Mouse (Mus musculus): ENCODE results near the gene Gm40193. TPM values are rescaled to one million over a fixed set of nuclear protein-coding genes. Genes with fewer than 3 reads are reported as not detected.
"Not testable (repeated sequence)": the region's sequence is repeated elsewhere in the genome, so short reads cannot be mapped to it uniquely, and the experiment has no call there.

Gm40193 gene
- not detected for total RNA-seq (2021)

DNA sequence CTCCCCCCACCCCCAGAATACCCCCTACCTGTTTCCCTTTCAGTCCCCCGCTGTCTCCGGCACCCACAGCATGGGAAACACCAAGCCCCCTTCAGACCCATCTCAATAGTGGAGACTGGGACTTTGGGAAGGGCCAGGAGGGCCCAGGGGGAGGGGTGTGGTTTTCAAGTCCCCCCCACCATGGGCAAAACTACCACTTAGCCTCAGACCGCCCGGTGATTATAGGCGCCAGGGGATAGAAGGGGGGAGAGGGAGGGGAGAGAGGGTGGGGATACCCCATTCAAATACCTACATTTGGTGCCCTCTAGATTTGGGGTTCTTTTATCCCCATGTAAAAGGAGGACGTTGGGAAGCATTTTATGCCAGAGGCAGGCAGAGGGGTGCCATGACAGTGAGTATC is at the start of gene Gm40193:
Gene Gm40193 (minus strand): TSS at position 101 of the 400 bp plus-strand sequence.
- intact Hi-C loops (cut with DNase I) = no loop called here
- no peak for DNase-seq

DNA sequence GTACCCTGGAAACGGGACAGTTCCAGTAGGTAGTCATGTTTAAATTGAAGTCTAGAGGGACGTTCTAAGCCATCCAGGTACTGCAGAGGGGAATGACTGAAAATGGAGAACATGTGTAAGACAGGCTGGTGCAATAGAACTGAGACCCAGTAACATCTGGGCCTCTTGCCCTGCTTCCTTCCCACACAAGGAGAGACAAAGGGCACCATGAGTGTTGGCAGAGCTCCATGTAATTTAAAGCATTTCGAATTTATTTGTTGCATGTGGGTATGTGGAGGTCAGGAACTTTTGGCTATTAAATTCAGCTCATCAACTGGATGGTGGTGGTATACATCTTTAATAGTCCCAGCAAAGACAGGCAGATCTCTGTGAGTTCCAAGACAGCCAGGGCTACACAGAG is 49.5 kb upstream of the Gm40193 start:
- intact Hi-C loops (cut with DNase I) = no loop called here
- DNase-seq = no peak

DNA sequence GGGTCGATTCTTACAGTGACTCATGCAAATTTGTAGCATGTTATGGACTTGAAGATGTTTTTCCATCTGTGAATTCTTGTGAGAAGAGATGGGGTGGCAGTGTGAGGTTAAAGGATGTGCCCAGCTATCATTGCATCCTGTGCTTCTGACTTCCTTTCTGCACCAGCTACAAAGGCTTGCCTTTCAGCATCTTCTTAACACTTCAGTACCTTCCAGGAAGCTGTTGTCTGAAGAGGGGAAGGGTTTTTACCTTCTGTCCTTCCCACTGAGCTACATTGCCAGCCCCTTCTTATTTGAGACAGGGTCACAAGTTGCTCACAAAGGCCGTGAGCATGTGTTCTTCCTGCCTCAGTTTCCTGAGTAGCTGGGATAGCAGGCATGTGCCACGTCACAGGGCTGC is 48.2 kb upstream of the Gm40193 start:
- intact Hi-C loops (cut with DNase I) = no loop called here
- DNase-seq = no peak

DNA sequence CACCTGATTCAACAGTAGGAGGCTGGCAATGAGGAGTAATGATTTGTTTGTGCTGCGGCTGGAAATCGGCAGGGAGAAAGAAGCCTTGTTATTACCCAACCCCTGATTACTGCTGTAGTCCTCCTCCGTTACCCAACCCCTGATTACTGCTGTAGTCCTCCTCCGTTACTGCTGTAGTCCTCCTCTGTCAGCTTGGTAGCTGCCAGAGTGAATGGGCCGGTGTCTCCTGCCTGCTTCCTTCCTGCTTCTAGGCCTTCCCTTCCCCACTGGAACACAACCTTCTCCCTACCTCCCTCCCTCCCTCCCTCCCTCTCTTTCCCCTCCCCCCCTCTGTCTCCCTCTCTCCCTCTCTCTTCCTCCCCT is 47.6 kb upstream of the Gm40193 start:
- DNase-seq = no peak
- intact Hi-C loops (cut with DNase I) = no loop called here

DNA sequence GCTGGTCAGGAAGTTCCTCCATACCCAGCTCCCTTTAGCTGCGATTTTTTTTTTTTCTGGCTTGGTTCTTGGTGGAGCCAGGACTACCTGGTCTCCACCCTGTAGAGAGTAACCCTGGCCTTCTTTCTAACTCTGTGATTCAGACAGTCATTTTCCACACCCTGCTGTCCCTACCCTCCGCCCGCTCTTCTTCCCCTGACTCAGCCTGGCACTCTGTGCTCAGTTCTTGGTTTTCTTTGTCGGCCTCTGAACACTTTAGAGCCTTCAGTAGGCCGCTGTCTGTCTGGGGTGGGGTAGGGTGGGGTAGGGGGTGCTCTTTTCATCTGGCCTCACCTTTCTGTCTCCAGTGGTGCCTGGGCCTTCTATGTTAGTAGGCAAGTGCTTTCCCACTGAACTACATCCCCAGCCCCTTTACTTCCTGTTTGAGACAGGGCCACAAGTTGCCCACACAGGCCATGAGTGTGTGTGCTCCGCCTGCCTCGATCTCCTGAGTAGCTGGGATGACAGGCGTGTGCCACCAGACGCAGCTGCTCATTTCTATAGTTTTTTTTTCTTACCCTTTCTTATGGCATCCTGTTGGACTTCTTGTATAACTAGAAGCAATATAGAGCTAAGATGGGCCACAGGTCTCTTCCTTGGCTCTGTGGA is 47.1 kb upstream of the Gm40193 start:
- intact Hi-C loops (cut with DNase I) = no loop called here
- no peak for DNase-seq

DNA sequence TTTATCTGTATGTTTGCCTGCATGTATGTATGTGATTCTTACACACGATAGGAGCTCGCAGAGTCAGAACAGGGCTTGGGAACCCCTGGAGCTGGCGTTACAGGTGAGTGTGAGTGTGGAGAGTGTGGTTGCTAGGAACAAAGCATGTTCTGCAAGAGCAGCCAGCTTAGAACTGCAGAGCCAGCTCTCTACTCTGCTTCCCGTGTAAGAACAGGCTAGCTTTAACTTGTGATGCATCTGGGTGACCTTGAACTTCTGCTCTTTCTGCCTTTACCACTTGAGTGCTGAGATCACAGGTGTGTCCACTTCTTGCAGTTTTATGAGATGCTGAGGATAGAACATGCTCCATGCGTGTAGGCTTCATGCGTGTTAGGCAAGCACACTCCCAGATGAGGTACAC is 46.2 kb upstream of the Gm40193 start:
- no peak for DNase-seq
- intact Hi-C loops (cut with DNase I) = no loop called here

DNA sequence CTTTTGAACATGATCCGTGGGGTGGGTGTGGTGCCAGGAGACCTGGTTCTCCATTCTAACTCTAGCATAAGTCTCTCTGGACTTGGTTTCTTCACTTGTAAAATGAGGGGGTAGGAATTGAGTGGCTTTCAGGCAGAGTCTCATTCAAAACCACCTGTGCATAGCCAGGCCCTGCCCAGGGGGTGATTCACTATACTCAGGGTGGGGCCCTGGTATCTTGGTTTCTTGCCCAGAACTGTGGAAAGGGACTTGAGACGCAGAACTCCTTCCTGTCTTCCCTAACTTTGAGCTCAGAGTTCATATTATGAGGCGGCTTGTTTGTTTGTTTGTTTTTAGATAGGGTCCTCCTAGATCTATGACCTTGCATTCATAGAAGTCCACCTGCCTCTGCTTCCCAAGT is 44.5 kb upstream of the Gm40193 start:
- intact Hi-C loops (cut with DNase I) = no loop called here
- no peak for DNase-seq

DNA sequence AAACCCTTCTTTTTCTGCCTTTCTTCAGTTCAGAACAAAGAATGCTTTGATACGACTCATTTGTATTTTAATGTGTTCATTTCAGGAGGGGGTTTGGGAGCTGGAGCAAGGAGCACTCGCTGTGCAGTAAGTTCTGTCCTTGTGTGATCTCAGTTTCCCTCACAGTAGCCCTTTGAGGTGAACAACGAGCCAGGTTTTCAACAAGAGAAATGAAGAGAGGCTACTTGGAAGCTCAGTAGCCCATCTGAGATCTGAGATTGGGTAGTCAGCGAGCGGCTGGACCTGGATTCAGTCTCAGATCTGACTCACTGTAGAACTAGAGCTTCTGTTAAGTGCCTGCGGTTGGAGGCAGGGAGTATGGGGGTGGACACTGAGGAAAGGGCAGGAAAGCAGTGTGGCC is 41.1 kb upstream of the Gm40193 start:
- DNase-seq = no peak
- intact Hi-C loops (cut with DNase I) = no loop called here

DNA sequence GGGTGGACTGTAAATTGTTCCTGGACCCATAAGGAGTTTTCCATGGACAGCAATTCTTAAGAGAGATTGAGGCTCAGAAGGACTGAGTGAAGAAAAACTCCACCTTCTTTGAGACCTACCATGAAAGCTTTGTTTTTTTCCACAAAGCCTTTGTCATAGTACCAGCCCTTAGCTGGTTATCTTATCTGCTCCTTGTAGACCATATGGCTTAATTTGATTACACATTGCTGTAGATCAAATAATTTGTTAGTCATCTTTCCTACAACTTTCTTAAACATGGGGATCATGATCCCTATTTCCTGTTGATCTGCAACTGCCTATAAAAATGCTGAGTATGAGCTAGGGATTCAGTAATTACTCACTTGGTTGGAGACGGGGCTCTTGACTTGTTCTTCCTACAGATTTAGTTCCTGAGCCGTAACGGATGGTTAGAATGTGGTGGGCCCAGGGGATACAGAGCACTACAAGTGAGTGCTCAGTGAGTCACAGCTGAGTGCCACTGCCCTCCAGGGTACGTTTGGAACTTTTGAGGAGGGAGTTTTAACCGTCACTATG is 39.7 kb upstream of the Gm40193 start:
- intact Hi-C loops (cut with DNase I) = no loop called here

DNA sequence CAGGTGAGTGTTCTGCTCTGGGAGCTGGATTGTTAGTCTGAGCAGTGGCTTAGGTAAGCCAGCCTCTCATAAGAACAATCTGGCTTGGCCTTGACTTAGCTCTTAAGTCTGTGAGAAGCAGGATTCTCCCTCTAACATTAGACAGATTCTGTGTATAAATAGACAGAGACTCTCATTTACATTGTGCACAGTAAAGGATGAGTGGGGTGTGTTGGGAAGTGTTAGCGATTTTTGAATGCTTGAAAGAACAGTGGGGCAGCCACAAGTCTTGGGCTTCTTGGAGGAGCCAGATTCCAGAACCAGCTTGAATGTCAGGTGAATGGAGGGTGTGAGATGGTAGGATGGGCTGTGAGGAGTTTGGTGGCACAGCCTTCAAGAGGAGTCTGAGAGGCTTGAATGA is 38.9 kb upstream of the Gm40193 start:
- intact Hi-C loops (cut with DNase I) = no loop called here
- DNase-seq = no peak

More for the DNA sequence above, 39.7 kb upstream of the Gm40193 start:
- no peak for DNase-seq

DNA sequence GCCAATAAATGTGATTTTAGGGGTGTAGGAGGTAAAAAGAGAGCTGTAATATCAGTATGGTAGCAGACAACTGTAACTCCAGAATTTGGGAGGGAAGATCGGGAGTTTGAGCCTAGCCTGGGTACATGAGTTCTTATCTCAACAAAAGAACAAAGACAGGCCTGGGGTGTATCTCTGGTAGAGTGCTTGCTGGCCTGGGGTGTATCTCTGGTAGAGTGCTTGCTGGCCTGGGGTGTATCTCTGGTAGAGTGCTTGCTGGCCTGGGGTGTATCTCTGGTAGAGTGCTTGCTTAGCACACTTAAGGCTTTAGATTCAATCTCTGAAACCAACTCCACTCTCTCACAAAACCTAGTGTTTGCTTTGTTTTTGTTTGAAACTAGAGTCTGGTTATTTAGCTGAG is 37.9 kb upstream of the Gm40193 start:
- intact Hi-C loops (cut with DNase I); DNase-seq: not testable (repeated sequence)

DNA sequence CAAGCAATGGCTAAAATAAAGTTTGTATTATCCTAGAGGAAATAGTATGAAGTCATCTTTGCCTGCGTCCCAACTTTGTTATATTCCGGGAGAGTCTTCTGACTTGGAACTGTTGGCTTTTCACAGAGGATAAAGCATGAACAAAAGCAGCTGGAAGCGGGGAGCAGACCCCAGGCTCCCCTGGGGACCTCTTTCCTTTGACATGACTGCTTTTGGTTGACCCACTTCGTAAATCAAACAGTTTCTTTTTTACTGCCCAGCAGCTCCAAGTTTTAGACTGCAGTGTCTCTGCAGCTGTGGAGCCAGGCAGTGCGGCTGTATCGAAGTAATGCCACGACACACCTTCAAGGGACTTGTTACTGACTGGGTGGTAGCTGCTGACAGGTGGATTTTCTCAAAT is 33.8 kb upstream of the Gm40193 start:
- intact Hi-C loops (cut with DNase I) = no loop called here
- no peak for DNase-seq

DNA sequence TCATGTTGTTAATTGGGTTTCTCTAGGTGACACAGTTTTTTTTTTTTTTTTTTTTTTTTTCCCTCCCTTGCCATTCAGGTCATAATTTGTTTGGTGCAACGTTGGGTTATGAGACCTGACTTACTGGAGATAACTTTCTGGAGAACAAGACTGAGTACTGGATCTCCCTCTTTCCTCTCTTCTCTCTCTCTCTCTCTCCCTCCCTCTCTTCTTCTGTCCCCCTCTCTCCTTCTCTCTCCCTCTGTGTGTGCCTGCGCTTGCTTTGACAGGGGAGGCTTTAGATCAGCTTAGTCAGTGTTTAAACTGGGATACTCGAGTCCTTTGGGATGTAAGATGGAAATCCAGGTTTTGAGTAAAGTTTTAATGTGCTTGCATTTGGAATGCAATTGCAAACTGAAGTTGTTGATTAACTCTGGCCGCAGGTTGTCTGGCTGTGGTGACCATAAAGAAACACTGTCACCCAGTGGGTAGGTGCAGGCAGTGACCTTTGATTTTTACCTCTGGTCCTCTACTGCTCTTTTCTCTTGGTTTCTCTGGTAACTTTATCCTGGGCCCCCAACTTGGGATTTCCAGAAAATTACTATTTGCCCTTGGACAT is 31.6 kb upstream of the Gm40193 start:
- intact Hi-C loops (cut with DNase I) = loop anchor here (2.0 kb wide), 1 partner anchor 40 kb away; no protein-coding TSS in a partner anchor
- DNase-seq = no peak

DNA sequence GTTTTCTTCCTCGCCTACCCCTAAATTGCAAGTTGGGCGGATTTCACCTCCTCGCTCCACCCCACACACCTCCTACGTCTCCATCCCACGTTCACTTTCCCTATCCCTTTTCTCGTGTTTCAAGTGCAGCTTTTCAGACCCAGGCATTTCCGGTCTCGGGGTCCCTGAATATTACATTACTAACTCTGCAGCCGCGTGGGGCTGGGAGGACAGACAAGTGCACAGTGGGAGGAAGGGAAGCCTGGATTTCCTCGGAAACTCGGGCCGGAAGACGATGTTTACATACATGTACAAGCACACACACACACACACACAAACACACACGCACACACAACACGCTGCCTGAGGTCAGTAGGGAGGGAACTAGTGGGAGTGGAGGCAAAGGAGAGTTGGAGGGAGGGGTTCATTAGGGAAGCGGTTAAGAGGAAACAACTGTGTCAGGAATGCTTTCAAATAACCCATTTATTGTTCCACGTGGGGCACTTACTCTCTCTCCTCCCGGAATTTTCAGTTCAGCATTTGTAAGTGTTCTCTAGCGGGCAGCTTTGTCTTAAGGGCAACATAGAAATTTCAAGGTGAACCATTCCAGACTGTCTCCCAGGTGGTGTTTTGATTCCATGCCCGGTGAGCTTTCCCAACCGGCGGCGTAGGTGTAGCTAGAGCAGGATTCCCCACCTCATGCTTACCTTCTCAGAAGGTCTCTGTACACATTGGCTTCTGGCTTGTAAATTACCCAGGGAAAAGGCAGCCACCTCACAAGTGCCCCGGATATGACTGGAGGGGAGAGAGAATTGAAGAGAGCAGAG is 30.9 kb upstream of the Gm40193 start:
- DNase-seq = peak; percentile 38 to 44
- intact Hi-C loops (cut with DNase I) = loop anchor here (2.0 kb wide), 4 partner anchors 23 to 43 kb away; partner anchors contain the start of gene Pld2

DNA sequence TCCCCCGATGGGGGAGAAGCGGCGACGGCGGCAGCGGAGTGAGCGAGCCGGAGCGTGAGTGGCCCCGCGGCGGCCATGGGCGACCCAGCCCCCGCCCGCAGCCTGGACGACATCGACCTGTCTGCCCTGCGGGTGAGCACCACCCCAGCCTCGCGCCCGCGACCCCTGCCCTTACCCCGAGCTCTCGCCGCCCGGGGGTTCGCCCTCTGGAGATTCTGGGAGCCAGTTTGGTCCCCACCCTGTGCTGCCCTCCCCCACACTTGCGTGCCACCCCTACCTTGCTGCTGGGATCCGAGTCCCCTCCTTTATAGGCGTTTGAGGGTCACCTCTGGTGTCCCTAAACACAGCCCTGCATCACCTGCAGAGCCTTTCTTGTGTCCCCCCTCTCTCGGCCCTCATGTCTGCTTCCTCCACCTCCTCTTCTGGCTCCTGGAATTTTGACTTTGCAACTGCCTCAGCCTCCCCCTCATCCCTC is 30.3 kb upstream of the Gm40193 start:
- no peak for DNase-seq
- intact Hi-C loops (cut with DNase I) = loop anchor here (2.0 kb wide), 3 partner anchors 22 to 42 kb away; partner anchors contain the start of gene Pld2

DNA sequence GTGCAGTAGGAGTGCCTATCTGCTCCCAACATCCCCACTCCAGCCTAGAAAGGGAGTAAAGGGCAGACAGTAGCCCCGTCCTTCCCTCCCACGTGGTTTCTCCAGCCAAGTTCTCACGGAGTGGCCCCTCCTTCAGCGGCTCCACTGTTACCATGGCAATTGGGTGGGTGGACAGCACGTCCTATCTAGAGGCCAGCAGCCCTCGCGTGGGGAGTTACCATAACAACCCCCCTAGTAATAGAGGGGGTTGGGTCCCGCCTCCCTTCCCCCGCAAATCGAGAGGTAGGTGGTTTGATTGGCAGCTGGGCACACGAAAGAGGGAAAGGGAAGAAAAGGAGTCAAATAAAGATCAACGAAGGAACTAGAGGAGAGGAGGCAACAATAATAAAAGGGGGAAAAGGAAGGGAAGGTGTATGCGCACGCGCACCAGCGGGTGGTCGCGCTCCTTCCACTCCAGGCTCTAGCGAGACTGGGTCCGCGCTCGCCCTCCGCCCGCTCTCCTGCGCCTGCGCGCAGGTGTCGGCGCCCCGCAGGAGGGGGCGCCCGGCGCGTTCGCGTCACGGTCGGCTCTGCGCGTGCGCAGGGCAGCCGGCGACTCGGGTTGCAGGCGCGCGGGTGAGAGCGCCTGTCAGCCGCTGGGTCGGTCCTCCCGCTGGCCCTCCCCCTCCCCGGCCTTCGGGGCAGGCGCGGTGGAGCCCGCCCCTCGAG is 29.7 kb upstream of the Gm40193 start, which contains the start of gene Mink1:
Gene Mink1 (plus strand): TSS at position 595 of the 708 bp plus-strand sequence.
- intact Hi-C loops (cut with DNase I) = loop anchor here (2.0 kb wide), 3 partner anchors 22 to 42 kb away; partner anchors contain the start of gene Pld2
- peak; percentile 87 to 89 for DNase-seq

DNA sequence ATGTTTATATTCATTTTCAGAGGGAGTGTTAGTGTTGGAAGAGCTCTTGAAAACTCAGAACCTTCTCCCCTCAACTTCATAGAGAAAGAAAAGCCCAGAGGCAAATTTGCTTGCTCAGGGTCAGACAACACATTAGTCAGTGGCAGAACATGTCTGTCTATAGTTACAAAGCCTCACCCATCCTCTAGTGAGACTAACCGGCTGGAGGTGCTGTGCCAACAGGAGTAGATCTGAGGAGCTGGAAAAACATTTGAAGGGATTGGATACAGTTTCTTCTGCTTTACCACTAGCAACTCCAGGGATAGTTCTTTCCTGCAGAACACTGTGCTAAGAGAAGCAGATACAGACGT is 29.2 kb upstream of the Gm40193 start:
- DNase-seq = no peak
- intact Hi-C loops (cut with DNase I) = loop anchor here (2.0 kb wide), 3 partner anchors 21 to 41 kb away; partner anchors contain the start of gene Pld2

DNA sequence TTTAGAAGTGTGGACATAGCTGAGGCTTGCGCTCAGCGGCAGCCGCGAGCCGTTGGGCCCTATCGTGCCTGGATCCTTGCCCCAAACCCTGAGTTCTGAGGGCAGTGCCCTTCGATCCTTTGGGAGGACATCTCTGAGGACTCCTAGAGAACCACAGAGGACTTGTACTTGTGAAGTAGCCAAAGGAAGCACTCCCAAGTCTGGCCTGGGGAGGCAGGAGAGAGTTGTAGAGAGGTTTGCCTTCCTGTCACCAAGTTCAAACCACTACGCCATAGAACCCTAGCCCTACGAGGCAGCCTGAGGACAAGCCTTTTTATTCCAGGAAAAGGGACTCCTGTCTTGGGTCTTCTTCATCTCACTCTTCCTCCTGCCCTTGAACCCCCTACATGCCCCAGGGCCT is 24.8 kb upstream of the Gm40193 start:
- intact Hi-C loops (cut with DNase I) = no loop called here
- DNase-seq = no peak

DNA sequence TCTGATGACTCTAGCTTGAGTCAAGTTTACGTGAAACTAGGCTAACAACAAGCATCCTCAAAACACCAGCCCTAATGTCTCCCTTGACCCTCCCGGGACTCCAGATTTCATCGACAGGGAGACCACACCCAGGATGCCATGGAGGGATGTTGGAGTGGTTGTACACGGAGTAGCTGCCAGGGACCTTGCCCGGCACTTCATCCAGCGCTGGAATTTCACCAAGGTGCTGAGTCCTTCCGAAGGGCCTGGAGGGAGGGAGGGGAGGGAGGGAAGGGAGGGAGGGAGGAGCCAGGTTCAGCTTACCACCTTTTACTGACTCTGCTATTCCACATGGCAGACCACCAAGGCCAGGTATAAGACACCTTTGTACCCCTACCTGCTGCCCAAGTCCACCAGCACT is 21.2 kb upstream of the Gm40193 start:
- intact Hi-C loops (cut with DNase I) = no loop called here
- no peak for DNase-seq

DNA sequence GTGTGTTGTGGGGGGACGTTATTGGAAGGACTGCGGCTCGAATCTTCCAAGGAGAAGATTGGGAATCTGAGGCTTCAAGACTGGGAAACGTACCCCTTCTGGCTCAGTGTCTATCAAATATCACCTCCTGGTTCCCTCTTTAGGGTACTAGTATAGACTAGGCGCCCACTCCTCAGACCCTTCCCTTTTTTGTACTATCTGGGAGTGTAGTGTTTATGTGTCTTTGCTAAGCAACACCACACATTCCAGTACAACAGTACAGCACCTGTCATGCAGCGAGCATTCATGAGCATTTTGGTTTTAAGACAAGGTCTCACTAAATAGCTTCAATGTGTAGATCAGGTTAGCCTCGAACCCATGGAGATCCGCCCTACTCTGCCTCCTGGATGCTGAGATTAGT is 18.8 kb upstream of the Gm40193 start:
- intact Hi-C loops (cut with DNase I) = no loop called here

DNA sequence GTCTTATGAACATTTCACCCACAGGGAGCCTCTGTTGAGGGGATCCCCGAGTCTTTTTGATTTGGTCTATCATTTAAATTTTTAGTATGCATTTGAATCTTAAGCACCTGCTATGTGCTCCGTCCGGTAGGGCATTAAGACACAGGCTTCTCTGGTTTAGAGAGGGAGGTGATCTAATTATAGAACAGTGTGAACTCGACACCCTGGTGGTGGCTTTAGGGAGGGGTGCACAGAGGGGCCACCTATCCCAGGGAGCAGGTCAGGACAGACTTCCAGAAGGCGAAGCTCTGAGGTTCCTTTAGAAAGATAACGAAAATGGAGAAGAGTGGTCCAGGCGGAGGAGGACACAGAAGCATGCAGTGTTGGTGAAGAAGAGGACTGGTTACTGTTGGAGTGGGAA is 11.8 kb upstream of the Gm40193 start:
- no peak for DNase-seq
- intact Hi-C loops (cut with DNase I) = no loop called here

More for the DNA sequence above, 18.8 kb upstream of the Gm40193 start:
- DNase-seq = no peak
